Mouse (Mus musculus) liver, embryonic 15.5 days (tissue): Measurements from ENCODE around the gene Gm49387. TPM values are rescaled to one million over a fixed set of nuclear protein-coding genes. Genes with fewer than 3 reads are reported as not detected.

Experiments used
- ATAC-seq: fragments of 200-750 bp; cut with Nextera tagmentation; 2 replicates; pipeline ENCODE4 v1.8.0; 2017; ENCODE audit warnings: moderate number of reproducible peaks, mild to moderate bottlenecking, moderate library complexity; ENCODE audit not compliant: insufficient read depth
- H3K27ac ChIP-seq: fragments of 300-500 bp; sonication (generic); replicated peaks from 2 replicates; pipeline ENCODE4 v1.5.1; 2015; ENCODE audit warnings: mild to moderate bottlenecking, inconsistent platforms
- H3K27me3 ChIP-seq: fragments of 300-500 bp; sonication (generic); 2 replicates; pipeline ENCODE4 v1.6.1; 2015; ENCODE audit warnings: mild to moderate bottlenecking, inconsistent platforms
- H3K36me3 ChIP-seq: fragments of 300-500 bp; sonication (generic); replicated peaks from 2 replicates; pipeline ENCODE4 v1.6.1; 2015; ENCODE audit warnings: moderate library complexity, mild to moderate bottlenecking, inconsistent platforms
- H3K4me1 ChIP-seq: fragments of 300-500 bp; sonication (generic); replicated peaks from 2 replicates; pipeline ENCODE4 v1.6.1; 2015; ENCODE audit warnings: inconsistent platforms
- H3K4me2 ChIP-seq: fragments of 300-500 bp; sonication (generic); 2 replicates; pipeline ENCODE4 v1.6.1; 2015; ENCODE audit warnings: moderate library complexity, mild to moderate bottlenecking, inconsistent platforms
- H3K4me3 ChIP-seq: fragments of 300-500 bp; sonication (generic); replicated peaks from 2 replicates; pipeline ENCODE4 v1.5.1; 2015; ENCODE audit warnings: mild to moderate bottlenecking, inconsistent platforms
- H3K9ac ChIP-seq: fragments of 300-500 bp; sonication (generic); 2 replicates; pipeline ENCODE4 v1.6.1; 2015; ENCODE audit warnings: moderate library complexity, mild to moderate bottlenecking, inconsistent platforms
- H3K9me3 ChIP-seq: fragments of 300-500 bp; sonication (generic); replicated peaks from 2 replicates; pipeline ENCODE4 v1.6.1; 2016; ENCODE audit warnings: inconsistent platforms
- WGBS: fragments of 180-500 bp; shearing (Covaris S2); methylation state at CpG from one replicate; pipeline ENCODE4 v1.1.7; 2015; ENCODE audit warnings: mixed read lengths; ENCODE audit not compliant: insufficient replicate concordance; 5-methylcytosine and 5-hydroxymethylcytosine counted together
- polyA plus RNA-seq: library from polyadenylated mRNA; unstranded; fragments of >200 nt; fragmentation: Nextera tagmentation; extraction: Ambion mirVana; gene quantifications from 2 replicates; pipeline ENCODE4 v1.2.1, GENCODE M21; 2015

Gene Gm49387
- polyA plus RNA-seq, 1 experiment from 2014 or later = 3.6 TPM

DNA sequence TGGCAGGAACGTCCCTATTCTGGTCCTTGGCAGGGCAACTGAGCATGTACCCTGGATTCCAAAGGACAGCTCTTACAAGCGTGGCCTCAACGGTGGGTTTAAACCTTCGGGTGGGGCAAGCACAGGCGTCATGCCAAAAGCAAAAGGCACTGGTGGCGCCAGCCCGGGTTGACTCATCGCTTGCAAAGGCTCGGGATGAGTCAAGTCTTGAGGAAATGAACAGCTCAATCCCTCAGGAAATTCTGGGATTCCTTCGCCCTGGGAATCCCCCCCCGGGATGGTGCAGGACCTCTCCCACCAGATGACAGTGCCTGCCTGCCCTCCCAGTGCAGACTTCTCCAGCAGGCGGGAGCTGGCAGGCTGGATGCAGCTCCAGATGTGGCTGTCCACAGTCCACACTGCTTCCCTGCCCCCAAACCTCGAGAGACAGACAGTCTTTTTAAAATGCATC, 28.5 kb upstream of the Gm49387 start:
- no peak overlapping the region for H3K4me3 ChIP-seq
- no peaks in the 10 kb centered on the region for H3K9me3 ChIP-seq
- H3K36me3 ChIP-seq = peaks cover 11% of the 10 kb centered on the region
- H3K9ac ChIP-seq = no peak overlapping the region
- H3K4me2 ChIP-seq = peak overlapping the region; percentile 21
- peaks cover 14% of the 10 kb centered on the region; the same call in 1 of the 2 replicates for H3K4me1 ChIP-seq
- WGBS = 31% methylated on average over 13 of the region's 13 CpGs
- H3K27ac ChIP-seq = peak overlapping the region; percentile 56
- ATAC-seq = 0 out of 2 replicates have a peak, but pooled peaks have one; percentile 16
- no peaks in the 10 kb centered on the region for H3K27me3 ChIP-seq

DNA sequence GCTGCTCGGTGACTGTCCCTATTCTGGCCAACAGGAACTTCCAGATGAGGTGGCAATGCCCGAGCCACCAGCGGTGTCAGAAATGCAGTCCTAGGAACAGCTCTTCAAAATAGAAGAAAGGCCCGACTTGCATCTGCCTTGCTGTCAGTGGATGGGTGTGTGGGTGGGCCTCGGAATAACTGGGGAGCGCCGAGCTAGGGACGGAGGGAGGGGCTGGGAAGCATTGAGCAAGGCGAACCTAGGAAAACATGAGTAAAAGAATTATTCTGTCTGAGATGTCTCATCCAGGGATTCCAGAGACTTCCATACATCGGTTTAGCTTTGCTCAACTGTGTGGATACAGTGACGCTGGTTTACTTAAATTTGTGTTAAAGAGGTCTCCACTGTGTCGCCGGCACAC, 27.6 kb upstream of the Gm49387 start:
- Histone ChIP-seq H3K4me3 (no peak overlapping the region), H3K9ac (no peak overlapping the region), H3K36me3 (peaks cover 11% of the 10 kb centered on the region), H3K4me1 (peaks cover 21% of the 10 kb centered on the region; the same call in 1 of the 2 replicates), H3K9me3 (no peaks in the 10 kb centered on the region), H3K4me2 (no peak overlapping the region), H3K27me3 (no peaks in the 10 kb centered on the region), H3K27ac (no peak overlapping the region)
- ATAC-seq = no peak
- 71% methylated on average over 13 of the region's 13 CpGs for WGBS

DNA sequence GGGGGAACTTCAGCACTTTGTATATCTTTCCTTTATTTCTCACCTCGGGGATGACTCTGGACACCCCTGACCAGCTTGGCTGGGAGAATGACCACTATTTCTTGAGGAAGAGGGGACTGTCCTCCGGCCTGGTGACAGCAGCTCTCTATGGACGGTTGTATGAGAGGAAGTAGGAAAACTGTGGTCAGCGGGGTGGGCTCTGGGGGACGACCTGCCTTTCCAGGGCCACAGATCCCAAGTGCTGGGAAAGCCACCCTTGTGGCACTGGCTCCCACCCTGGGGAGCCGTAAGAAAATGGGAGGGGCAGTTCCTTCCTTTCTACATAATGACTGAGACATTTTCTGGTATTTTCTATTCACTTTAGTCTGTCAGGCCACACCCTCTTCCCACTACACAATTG, 27.1 kb upstream of the Gm49387 start:
- ATAC-seq = no peak
- no peaks in the 10 kb centered on the region for H3K27me3 ChIP-seq
- peaks cover 27% of the 10 kb centered on the region for H3K4me1 ChIP-seq
- H3K9ac ChIP-seq = no peak overlapping the region
- no peak overlapping the region for H3K4me3 ChIP-seq
- H3K27ac ChIP-seq = no peak overlapping the region
- WGBS = 50% methylated on average over 6 of the region's 6 CpGs
- H3K9me3 ChIP-seq = no peaks in the 10 kb centered on the region
- H3K4me2 ChIP-seq = no peak overlapping the region
- peaks cover 11% of the 10 kb centered on the region for H3K36me3 ChIP-seq

- Histone ChIP-seq H3K27ac (no peak overlapping the region), H3K4me1 (peaks cover 33% of the 10 kb centered on the region), H3K4me2 (no peak overlapping the region), H3K4me3 (no peak overlapping the region), H3K9me3 (no peaks in the 10 kb centered on the region), H3K9ac (no peak overlapping the region), H3K27me3 (peaks cover 3% of the 10 kb centered on the region; the same call in 1 of the 2 replicates), H3K36me3 (peaks cover 11% of the 10 kb centered on the region)
- ATAC-seq = no peak
- WGBS = 86% methylated on average over 28 of the region's 28 CpGs
Measured at GRCm38 (mm10) chr14:31666931-31667705, 26.4 kb upstream of the Gm49387 start.

GRCm38 (mm10) chr14:31665566-31665940, 24.9 kb upstream of the Gm49387 start:
- no peak overlapping the region for H3K27ac ChIP-seq
- H3K4me3 ChIP-seq = no peak overlapping the region
- H3K9ac ChIP-seq = no peak overlapping the region
- peaks cover 13% of the 10 kb centered on the region for H3K27me3 ChIP-seq
- H3K4me1 ChIP-seq = peaks cover 42% of the 10 kb centered on the region
- peaks cover 11% of the 10 kb centered on the region for H3K36me3 ChIP-seq
- 65% methylated on average over 4 of the region's 4 CpGs for WGBS
- ATAC-seq = no peak
- no peak overlapping the region for H3K4me2 ChIP-seq
- H3K9me3 ChIP-seq = no peaks in the 10 kb centered on the region

GRCm38 (mm10) chr14:31664903-31665565, 24.4 kb upstream of the Gm49387 start:
- Histone ChIP-seq H3K4me2 (no peak overlapping the region), H3K9me3 (no peaks in the 10 kb centered on the region), H3K9ac (no peak overlapping the region), H3K4me3 (no peak overlapping the region), H3K27ac (no peak overlapping the region), H3K36me3 (peaks cover 11% of the 10 kb centered on the region), H3K4me1 (peaks cover 42% of the 10 kb centered on the region), H3K27me3 (peaks cover 13% of the 10 kb centered on the region)
- ATAC-seq = no peak
- 38% methylated on average over 12 of the region's 12 CpGs for WGBS

GRCm38 (mm10) chr14:31664100-31664902, 23.6 kb upstream of the Gm49387 start:
- ATAC-seq = no peak
- Histone ChIP-seq H3K4me3 (no peak overlapping the region), H3K9me3 (no peaks in the 10 kb centered on the region), H3K36me3 (peaks cover 11% of the 10 kb centered on the region), H3K4me1 (peaks cover 42% of the 10 kb centered on the region), H3K4me2 (no peak overlapping the region), H3K27me3 (peaks cover 13% of the 10 kb centered on the region), H3K9ac (no peak overlapping the region), H3K27ac (no peak overlapping the region)
- 43% methylated on average over 18 of the region's 18 CpGs for WGBS

GRCm38 (mm10) chr14:31663376-31664099, 22.9 kb upstream of the Gm49387 start:
- Histone ChIP-seq H3K4me1 (peaks cover 48% of the 10 kb centered on the region), H3K9me3 (no peaks in the 10 kb centered on the region), H3K9ac (no peak overlapping the region), H3K27ac (no peak overlapping the region), H3K27me3 (peaks cover 13% of the 10 kb centered on the region), H3K36me3 (peaks cover 11% of the 10 kb centered on the region), H3K4me3 (no peak overlapping the region), H3K4me2 (no peak overlapping the region)
- ATAC-seq = no peak
- WGBS = 76% methylated on average over 13 of the region's 13 CpGs

DNA sequence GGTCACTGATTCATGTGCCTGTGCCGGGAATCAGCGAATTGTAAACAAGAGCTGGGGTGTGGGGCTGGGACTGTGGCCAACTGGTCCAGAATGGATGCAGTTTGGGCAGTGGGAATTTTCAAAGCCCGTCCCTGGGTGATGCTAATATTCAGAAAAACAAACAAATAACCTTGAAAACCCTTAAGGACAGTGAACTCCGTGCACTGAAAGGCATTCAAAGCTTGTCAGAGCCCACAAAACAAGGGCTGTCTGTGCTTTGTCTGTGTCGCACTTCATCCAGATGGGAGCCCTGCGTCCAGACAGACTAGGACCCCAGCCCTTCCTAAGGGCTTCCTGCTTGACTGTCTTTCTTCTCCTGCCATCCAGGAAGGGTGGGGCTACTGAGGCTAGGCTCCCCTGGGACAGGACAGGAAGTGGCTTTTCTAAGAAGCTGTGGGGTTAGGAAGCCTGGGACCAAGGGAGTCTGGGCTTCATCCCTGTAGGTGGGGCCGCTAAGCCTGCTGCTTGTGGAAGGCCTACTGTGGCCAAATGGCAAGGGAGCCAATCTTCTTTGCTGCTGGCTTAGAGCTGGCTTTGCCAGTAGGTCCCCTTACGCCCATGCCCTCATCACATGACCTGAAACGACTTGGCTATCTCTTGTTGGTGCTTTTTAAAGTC, 22.0 kb upstream of the Gm49387 start:
- Histone ChIP-seq H3K4me2 (peak overlapping the region; percentile 64), H3K4me1 (peaks cover 48% of the 10 kb centered on the region)

More for the DNA sequence above, 22.0 kb upstream of the Gm49387 start:
- Histone ChIP-seq H3K27me3 (peaks cover 13% of the 10 kb centered on the region), H3K9ac (no peak overlapping the region), H3K4me3 (peak overlapping the region; percentile 54; the same call in 1 of the 2 replicates), H3K9me3 (no peaks in the 10 kb centered on the region), H3K27ac (peak overlapping the region; percentile 63), H3K36me3 (peaks cover 11% of the 10 kb centered on the region)
- 32% methylated on average over 9 of the region's 9 CpGs for WGBS
- ATAC-seq = no peak
